Mouse (Mus musculus) CH12.LX (cell line): ENCODE data around the gene Nemp1. TPM values are rescaled to one million over a fixed set of nuclear protein-coding genes. Genes with fewer than 3 reads are reported as not detected.

Experiments used
- DNase-seq: peaks from one replicate; pipeline ENCODE4 v3.0.0-alpha.2; 2013; ENCODE audit errors: extremely low read depth
- H3K27ac ChIP-seq: 2 replicates; pipeline ENCODE4 v1.5.1; 2012; ENCODE audit warnings: low read depth, mild to moderate bottlenecking, control low read depth, moderate library complexity; ENCODE audit not compliant: insufficient read depth
- H3K27me3 ChIP-seq: replicated peaks from 2 replicates; pipeline ENCODE3; 2012; ENCODE audit warnings: inconsistent platforms
- H3K36me3 ChIP-seq, 2 experiments: replicated peaks in 1 of 2; 2 replicates each; pipeline versions ENCODE3 to v1.6.1; 2012; ENCODE audit warnings: inconsistent platforms in 1 of 2, low read length in 1 of 2, mild to moderate bottlenecking in 1 of 2, mixed read lengths in 1 of 2, moderate library complexity in 1 of 2; ENCODE audit not compliant: control insufficient read depth in 1 of 2, insufficient read depth in 1 of 2
- H3K4me1 ChIP-seq, 2 experiments: 2 replicates each; pipeline ENCODE4 v1.6.1; 2012; ENCODE audit warnings: inconsistent platforms in 1 of 2, moderate library complexity in 1 of 2; ENCODE audit not compliant: insufficient read depth in 2 of 2, control insufficient read depth in 1 of 2
- H3K4me2 ChIP-seq: 2 replicates; pipeline ENCODE4 v1.6.1; 2012; ENCODE audit warnings: low read depth, mild to moderate bottlenecking, control low read depth; ENCODE audit not compliant: poor library complexity, insufficient read depth, severe bottlenecking
- H3K4me3 ChIP-seq, 3 experiments: fragments of 150-350 bp in 1 of 3; sonication (generic) in 1 of 3; replicated peaks in 1 of 3; 2 replicates each; pipeline versions ENCODE3 to v1.5.1; 2011 to 2012; ENCODE audit warnings: low read depth in 2 of 3, low read length in 2 of 3, mild to moderate bottlenecking in 2 of 3, moderate library complexity in 2 of 3, control low read depth in 1 of 3, improper control_type of control experiment in 1 of 3, inconsistent platforms in 1 of 3, mixed read lengths in 1 of 3; ENCODE audit not compliant: poor library complexity in 1 of 3
- H3K79me2 ChIP-seq: replicated peaks from 2 replicates; pipeline ENCODE4 v1.6.1; 2012; ENCODE audit warnings: mild to moderate bottlenecking, moderate library complexity; ENCODE audit not compliant: control insufficient read depth, poor library complexity, insufficient read depth, severe bottlenecking; ENCODE audit errors: extremely low read depth
- H3K9ac ChIP-seq: 2 replicates; pipeline ENCODE4 v1.6.1; 2012; ENCODE audit warnings: low read depth, mild to moderate bottlenecking, control low read depth, moderate library complexity; ENCODE audit not compliant: insufficient read depth
- H3K9me3 ChIP-seq: replicated peaks from 2 replicates; pipeline ENCODE3; 2012; ENCODE audit warnings: low read length, inconsistent platforms, mixed read lengths
- BHLHE40 ChIP-seq: IDR thresholded peaks from 2 replicates; pipeline ENCODE4 v1.6.1; 2011; ENCODE audit warnings: mild to moderate bottlenecking, low read depth, low read length, improper control_type of control experiment
- CHD1 ChIP-seq: IDR thresholded peaks from 2 replicates; pipeline ENCODE4 v1.6.1; 2012; ENCODE audit warnings: low read depth, low read length, improper control_type of control experiment, inconsistent platforms
- ELF1 ChIP-seq: IDR thresholded peaks from 2 replicates; pipeline ENCODE4 v1.6.1; 2014; ENCODE audit warnings: low read depth, mild to moderate bottlenecking, inconsistent platforms, low read length, improper control_type of control experiment
- IRF4 ChIP-seq: IDR thresholded peaks from 2 replicates; pipeline ENCODE4 v1.6.1; 2014; ENCODE audit warnings: low read depth, mild to moderate bottlenecking, inconsistent platforms, low read length, improper control_type of control experiment
- JUND ChIP-seq: conservative IDR thresholded peaks from 2 replicates; pipeline ENCODE4 v1.6.1; 2011; ENCODE audit warnings: low read depth, low read length, improper control_type of control experiment
- MAFK ChIP-seq: IDR thresholded peaks from 2 replicates; pipeline ENCODE4 v1.6.1; 2011; ENCODE audit warnings: low read length, improper control_type of control experiment; ENCODE audit not compliant: insufficient replicate concordance
- MAX ChIP-seq: IDR thresholded peaks from 2 replicates; pipeline ENCODE4 v1.6.1; 2011; ENCODE audit warnings: low read length, improper control_type of control experiment
- MEF2A ChIP-seq: IDR thresholded peaks from 2 replicates; pipeline ENCODE4 v1.6.1; 2014; ENCODE audit warnings: low read depth, mild to moderate bottlenecking, inconsistent platforms, low read length, improper control_type of control experiment, borderline replicate concordance
- NRF1 ChIP-seq: IDR thresholded peaks from 2 replicates; pipeline ENCODE4 v1.6.1; 2014; ENCODE audit warnings: low read depth, mild to moderate bottlenecking, inconsistent platforms, low read length, improper control_type of control experiment, moderate library complexity
- PAX5 ChIP-seq: IDR thresholded peaks from 2 replicates; pipeline ENCODE4 v1.6.1; 2012; ENCODE audit warnings: low read length, inconsistent platforms, mixed read lengths
- POLR2A ChIP-seq: IDR thresholded peaks from 2 replicates; pipeline ENCODE4 v1.6.1; 2011; ENCODE audit warnings: low read depth, mild to moderate bottlenecking, improper control_type of control experiment, low read length
- RCOR1 ChIP-seq: conservative IDR thresholded peaks from 2 replicates; pipeline ENCODE4 v1.6.1; 2012; ENCODE audit warnings: low read depth, mild to moderate bottlenecking, inconsistent platforms, low read length, improper control_type of control experiment
- TBP ChIP-seq: conservative IDR thresholded peaks from 2 replicates; pipeline ENCODE4 v1.6.1; 2011; ENCODE audit warnings: low read depth, low read length, improper control_type of control experiment
- USF1 ChIP-seq: IDR thresholded peaks from 2 replicates; pipeline ENCODE4 v1.6.1; 2014; ENCODE audit warnings: low read depth, mild to moderate bottlenecking, inconsistent platforms, low read length, improper control_type of control experiment
- ZC3H11A ChIP-seq: IDR thresholded peaks from 2 replicates; pipeline ENCODE4 v1.6.1; 2012; ENCODE audit warnings: low read depth, mild to moderate bottlenecking, inconsistent platforms, low read length, improper control_type of control experiment
- ZKSCAN1 ChIP-seq: IDR thresholded peaks from 2 replicates; pipeline ENCODE4 v1.6.1; 2012; ENCODE audit warnings: low read depth, inconsistent platforms, low read length, improper control_type of control experiment, borderline replicate concordance
- ZNF384 ChIP-seq: IDR thresholded peaks from 2 replicates; pipeline ENCODE4 v1.6.1; 2012; ENCODE audit warnings: low read depth, low read length, improper control_type of control experiment, inconsistent platforms
- dilution Hi-C: fragments of 300-500 bp; cut with MboI; formaldehyde crosslinking; loops from 2 replicates; pipeline ENCODE4 v1.14.3; 2020; ENCODE audit warnings: low sequenced_read_pairs; ENCODE audit not compliant: extremely low pct_unique_long_range_greater_than_20kb, extremely low pct_ligation_motif_present
- in situ Hi-C: fragments of 300-500 bp; cut with MboI; formaldehyde crosslinking; loops from 3 replicates; pipeline ENCODE4 v1.14.3; 2019; ENCODE audit warnings: low sequenced_read_pairs, low pct_ligation_motif_present, low pct_unique_long_range_greater_than_20kb, mixed read lengths
- polyA plus RNA-seq: library from polyadenylated mRNA; unstranded; fragments of >175 nt; gene quantifications from 2 replicates; pipeline ENCODE4 v1.2.1, GENCODE M21; 2012; ENCODE audit warnings: low read depth; ENCODE audit not compliant: insufficient read length
- total RNA-seq, 2 experiments: library from RNA; depleted of rRNA; stranded (reverse); fragments of 300-350 nt in 1 of 2; fragments of >200 nt in 1 of 2; gene quantifications; 2 replicates each; pipeline ENCODE4 v1.2.3; 2012 to 2014

Nemp1 gene
- total and polyA plus RNA-seq, 3 experiments: 8.3 to 17.4 (median 13.2) TPM

GRCm38 (mm10) chr10:127725136-127725535 is 58.4 kb downstream of the Nemp1 start:
- no peak for DNase-seq
- Histone ChIP-seq H3K9me3 (no peaks in the 10 kb centered on the region), H3K27me3 (peaks cover 76% of the 10 kb centered on the region), H3K27ac (no peak overlapping the region), H3K4me3 (no peak overlapping the region), H3K4me1 (peaks cover 0 to 5% of the 10 kb centered on the region in 2 experiments; a peak in 1 of 4 replicates), H3K79me2 (no peaks in the 10 kb centered on the region), H3K36me3 (no peaks in the 10 kb centered on the region), H3K4me2 (no peak overlapping the region), H3K9ac (no peak overlapping the region)
- in situ Hi-C loops: loop anchor here (25.0 kb wide), 1 partner anchor 212 kb away; no protein-coding TSS in a partner anchor
- no peak for TF ChIP-seq JUND
- TF ChIP-seq NRF1: no peak
- TF ChIP-seq USF1: no peak
- no peak for TF ChIP-seq CHD1
- TF ChIP-seq ZKSCAN1: no peak
- TF ChIP-seq RCOR1: no peak
- no peak for TF ChIP-seq PAX5
- TF ChIP-seq MAX: no peak
- TF ChIP-seq ELF1: no peak
- no peak for TF ChIP-seq MEF2A
- TF ChIP-seq BHLHE40: no peak
- TF ChIP-seq IRF4: no peak
- dilution Hi-C loops: no loop called here

- Histone ChIP-seq H3K36me3 (no peaks in the 10 kb centered on the region), H3K4me1 (peaks cover 10 to 14% of the 10 kb centered on the region in 2 experiments), H3K27ac (no peak overlapping the region), H3K9me3 (no peaks in the 10 kb centered on the region), H3K4me2 (no peak overlapping the region), H3K79me2 (no peaks in the 10 kb centered on the region), H3K27me3 (peaks cover 51% of the 10 kb centered on the region), H3K9ac (no peak overlapping the region), H3K4me3 (no peak overlapping the region)
- dilution Hi-C loops (no loop called here), in situ Hi-C loops (loop anchor here (25.0 kb wide), 1 partner anchor 209 kb away; no protein-coding TSS in a partner anchor)
- DNase-seq: no peak
- no peak for TF ChIP-seq ZNF384
- no peak for TF ChIP-seq MAFK
- TF ChIP-seq POLR2A: no peak
- no peak for TF ChIP-seq TBP
- no peak for TF ChIP-seq ZC3H11A
Measured at GRCm38 (mm10) chr10:127728437-127728836, 61.7 kb downstream of the Nemp1 start.
